In genomic region chr2:132131266-132131665, GRCm38 (mm10) we compare ENCODE assay signal across 8 mouse cellular contexts. TPM values are rescaled to one million over a fixed set of nuclear protein-coding genes. Genes with fewer than 3 reads are reported as not detected.
DNase-seq lines count a peak whose midpoint lies in the region; ATAC-seq and TF ChIP-seq lines count a peak whose summit lies in the region.

No protein-coding gene starts in this region.

- H3K27me3 ChIP-seq in heart, adult 2 months (ENCODE audit: control insufficient read depth, insufficient read depth, low read length): no peaks in the 10 kb centered on the region

- peak; percentile 100 for ATAC-seq in common myeloid progenitor, adult 5-6 weeks (replicated peaks; ENCODE audit: low read depth, poor library complexity, severe bottlenecking)
- ATAC-seq in neutrophil, adult 5-6 weeks (ENCODE audit: extremely low read depth, insufficient number of reproducible peaks, low FRiP score, poor library complexity, severe bottlenecking): peak; percentile 61

- H3K79me2 ChIP-seq in heart, adult 2 months (replicated peaks; ENCODE audit: control insufficient read depth, insufficient read depth, low read length): peaks cover 2% of the 10 kb centered on the region; the same call in 1 of the 2 replicates

- H3K36me3 ChIP-seq in heart, adult 2 months (ENCODE audit: control insufficient read depth, insufficient read depth, low read length): peaks cover 8% of the 10 kb centered on the region

- TF ChIP-seq POLR2A in heart, adult 2 months (IDR thresholded peaks at IDR 0.05; ENCODE audit: insufficient read depth, low read depth, low read length): no peak
- TF ChIP-seq POLR2A in lung, adult 2 months (IDR thresholded peaks at IDR 0.05; ENCODE audit: borderline replicate concordance, extremely low read depth, low read depth, low read length): peak; percentile 42; the same call in 1 of the 2 replicates

- H3K9ac ChIP-seq in heart, adult 2 months (ENCODE audit: low read depth, low read length): 0 out of 2 replicates have a peak overlapping the region, but pooled peaks have one; percentile 26

- WGBS in heart, adult 2 months: 16% methylated on average over 9 of the region's 9 CpGs
- 8% methylated on average over 9 of the region's 9 CpGs for WGBS in lung, adult 2 months

- DNase-seq in layer of hippocampus, adult 2 months (ENCODE audit: low spot score in 2 of 2): no peak
- DNase-seq in layer of hippocampus, adult 18-20 months (ENCODE audit: low spot score in 2 of 2): no peak
- peak; percentile 72 to 82 for DNase-seq in heart, adult 2 months
- peak; percentile 91 for DNase-seq in kidney, adult 11 months
- peak; percentile 77 for DNase-seq in lung, adult 2 months
- DNase-seq in left cerebral cortex, adult 18-20 months (ENCODE audit: low spot score in 2 of 2): no peak

- no peak for TF ChIP-seq CTCF in layer of hippocampus, adult 2 months (conservative IDR thresholded peaks at IDR 0.05)
- no peak for TF ChIP-seq CTCF in heart, adult 2 months (IDR thresholded peaks at IDR 0.05)
- TF ChIP-seq CTCF in lung, adult 2 months (IDR thresholded peaks at IDR 0.05; ENCODE audit: insufficient read depth, low read length): no peak

- H3K27ac ChIP-seq in layer of hippocampus, adult 2 months: peak overlapping the region; percentile 69
- H3K27ac ChIP-seq in heart, adult 2 months: peak overlapping the region; percentile 12

- no peak for TF ChIP-seq EP300 in heart, adult 2 months (IDR thresholded peaks at IDR 0.05; ENCODE audit: insufficient read depth, low read depth, low read length)

- H3K4me3 ChIP-seq in layer of hippocampus, adult 2 months: no peak overlapping the region
- H3K4me3 ChIP-seq in heart, adult 2 months: peak overlapping the region; percentile 37
- H3K4me3 ChIP-seq in lung, adult 2 months (replicated peaks; ENCODE audit: extremely low read depth, low read depth, low read length): peak overlapping the region; percentile 46

- peaks cover 17% of the 10 kb centered on the region for H3K4me1 ChIP-seq in heart, adult 2 months (ENCODE audit: control insufficient read depth, insufficient read depth, low read length)
- peaks cover 21% of the 10 kb centered on the region for H3K4me1 ChIP-seq in lung, adult 2 months (ENCODE audit: control insufficient read depth, insufficient read depth, low read length)

- intact Hi-C loops in heart, adult 2 months (cut with DNase I): no loop called here

RNA-seq across cellular contexts. Expression of gene Slc23a2, which starts 13.6 kb away (rescaled TPM):
- total RNA-seq in layer of hippocampus, adult 2 months (2021): 10 to 100 TPM; 93.1 to 96.0 TPM
- total RNA-seq in layer of hippocampus, adult 18-20 months (2021): 100 to 1,000 TPM in 1 of 2 experiments, 10 to 100 TPM in 1; 96.8 to 103 TPM
- 8.2 and 22.5 TPM in 2 replicates for total RNA-seq in common myeloid progenitor, adult 5-6 weeks (2017)
- 10 to 100 TPM; 11.8 to 15.6 TPM for total RNA-seq in heart, adult 2 months (2021)
- 11.2 and 19.3 TPM in 2 replicates for polyA plus RNA-seq in heart, adult 2 months (2012; rRNA removed)
- polyA plus RNA-seq in lung, adult 2 months (2012; rRNA removed): 82.2 and 83.1 TPM in 2 replicates
- 16.5 and 19.6 TPM in 2 replicates for total RNA-seq in neutrophil, adult 5-6 weeks (2017)
- total RNA-seq in left cerebral cortex, adult 18-20 months (2021): 100 to 1,000 TPM; 137 to 143 TPM

Comparison
In these comparisons a context has a peak if more than half of its experiments do, and no peak if none do; other contexts are left out.
1. DNase-seq: peak in heart, adult 2 months (2 of 2), kidney, adult 11 months (single experiment) and lung, adult 2 months (single experiment); none in layer of hippocampus, adult 2 months (0 of 2), layer of hippocampus, adult 18-20 months (0 of 2) and left cerebral cortex, adult 18-20 months (0 of 2).